Mouse (Mus musculus) T-cell, adult 66 days (primary cell): ENCODE results near the gene Zfp943. TPM values are rescaled to one million over a fixed set of nuclear protein-coding genes. Genes with fewer than 3 reads are reported as not detected.

ENCODE experiments used
- total RNA-seq, 2 experiments: library from RNA; stranded (reverse); gene quantifications; 3 replicates in 1 of 2; 4 replicates in 1 of 2; pipeline ENCODE4 v1.2.4; 2023

Zfp943 gene
- total RNA-seq: 10 to 100 TPM; 19.8 to 21.6 TPM

GRCm38 (mm10) chr17:21962107-21962907, at the start of gene Zfp943, which contains the start of gene Zfp942:
Gene Zfp943 (plus strand): TSS chr17:21962552.
Gene Zfp942 (minus strand): TSS chr17:21962464.

Other genes with a start within 250 kb of the Zfp943 start
- gene Zfp229, start 231.8 kb upstream of the Zfp943 start, total RNA-seq: 1 to 10 TPM in 1 of 2 experiments, under 1 TPM in 1; 0.96 to 1.3 TPM
- gene Zfp820, start 116.8 kb upstream of the Zfp943 start, total RNA-seq: 1 to 10 TPM in 1 of 2 experiments, under 1 TPM in 1; 0.98 to 1.0 TPM
- gene Zfp995, start 52.6 kb upstream of the Zfp943 start, total RNA-seq: 10 to 100 TPM; 11.0 to 12.2 TPM
- 10 to 100 TPM; 30.4 to 33.4 TPM for gene Zfp942, start 88 bp upstream of the Zfp943 start, total RNA-seq
- gene Zfp947, start 203.6 kb downstream of the Zfp943 start, total RNA-seq: not detected